Mouse (Mus musculus) T-helper 17 cell (primary cell): ENCODE data around the gene Ppp1r12b.

Source experiments
- in situ Hi-C, 2 experiments: fragments of 300-600 bp; cut with MboI, MseI; formaldehyde crosslinking; loops; 1 replicate in 1 of 2; 2 replicates in 1 of 2; pipeline ENCODE4 v1.15.1; 2025; ENCODE audit warnings: high pct_unique_total_duplicates in 2 of 2

The Ppp1r12b gene

DNA sequence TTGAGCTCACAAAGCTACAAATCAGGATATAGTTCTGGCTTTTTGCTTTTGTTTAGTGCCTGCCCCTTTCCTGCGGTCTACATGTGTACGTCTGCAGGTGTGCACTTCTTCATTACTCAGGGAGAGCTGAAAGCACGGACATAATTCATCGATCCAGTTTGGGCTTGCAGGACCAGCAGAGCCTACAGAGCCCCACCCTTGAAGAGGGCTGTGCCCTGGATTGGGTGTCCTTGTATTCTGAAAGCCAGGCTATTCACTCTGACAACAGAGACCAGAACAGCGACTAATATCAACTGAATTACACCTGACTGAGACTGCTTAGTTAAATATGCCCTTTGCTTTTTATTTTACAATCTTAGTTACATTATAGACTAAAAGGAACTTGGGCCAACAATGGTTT, 222.1 kb downstream of the Ppp1r12b start:
- in situ Hi-C loops: no loop called here

DNA sequence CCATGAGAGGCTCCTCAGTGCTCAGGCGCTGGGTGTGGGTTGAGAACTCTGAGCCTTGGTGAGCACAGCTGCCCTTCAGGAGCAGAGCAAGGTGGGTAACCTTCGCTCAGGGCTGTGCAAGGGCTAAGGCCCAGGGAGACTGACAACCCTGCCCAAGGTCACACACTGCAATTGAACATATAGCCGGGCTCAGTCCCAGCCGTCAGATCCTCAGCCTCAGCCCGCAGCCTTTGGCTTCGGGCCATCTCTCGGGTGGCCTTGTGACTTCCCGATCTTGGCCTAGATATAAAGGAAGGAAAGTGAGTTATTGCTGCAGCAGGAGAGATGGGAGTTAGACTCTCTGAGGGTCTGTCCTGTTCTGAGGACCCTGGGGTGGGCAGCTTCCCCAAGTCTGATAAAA, 228.5 kb downstream of the Ppp1r12b start:
- in situ Hi-C loops: no loop called here

DNA sequence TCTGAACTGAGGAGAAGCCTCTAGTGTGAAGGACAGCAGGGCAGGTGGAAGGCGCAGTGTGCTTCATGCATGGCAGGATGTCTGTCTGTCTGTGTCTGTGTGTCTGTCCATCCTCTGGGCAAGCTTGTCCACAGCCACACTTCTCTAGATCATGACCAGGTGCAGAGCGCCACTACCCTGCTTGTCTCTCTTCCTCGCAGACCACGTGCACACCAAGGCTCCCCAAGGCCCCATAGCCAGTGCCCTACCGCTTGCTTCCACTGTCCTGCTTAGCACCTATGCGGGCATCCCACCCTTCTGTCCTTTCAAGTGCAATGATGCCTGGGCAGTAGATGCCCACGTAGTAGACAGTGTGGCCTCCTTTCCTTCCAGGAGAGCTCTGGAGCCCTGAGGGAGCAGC, 229.3 kb downstream of the Ppp1r12b start:
- in situ Hi-C loops: no loop called here

DNA sequence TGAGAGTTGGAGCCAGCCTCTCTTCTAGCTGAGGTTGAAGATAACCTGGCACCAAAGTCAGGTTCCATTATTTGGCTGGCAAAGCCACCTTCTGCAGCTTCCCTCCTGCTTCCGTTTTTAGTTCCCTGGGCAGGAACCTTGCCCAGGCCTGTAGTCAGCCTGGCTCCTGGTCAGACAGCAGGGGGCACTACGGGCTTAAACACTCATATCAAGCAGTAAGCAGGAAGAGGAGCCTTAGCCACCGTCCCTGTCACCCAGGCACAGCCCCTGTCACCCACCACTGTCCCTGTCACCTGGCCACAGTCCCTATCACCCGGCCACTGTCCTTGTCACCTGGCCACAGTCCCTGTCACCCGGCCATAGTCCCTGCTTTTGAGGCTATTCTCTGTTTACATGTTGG, 230.5 kb downstream of the Ppp1r12b start:
- in situ Hi-C loops: no loop called here

DNA sequence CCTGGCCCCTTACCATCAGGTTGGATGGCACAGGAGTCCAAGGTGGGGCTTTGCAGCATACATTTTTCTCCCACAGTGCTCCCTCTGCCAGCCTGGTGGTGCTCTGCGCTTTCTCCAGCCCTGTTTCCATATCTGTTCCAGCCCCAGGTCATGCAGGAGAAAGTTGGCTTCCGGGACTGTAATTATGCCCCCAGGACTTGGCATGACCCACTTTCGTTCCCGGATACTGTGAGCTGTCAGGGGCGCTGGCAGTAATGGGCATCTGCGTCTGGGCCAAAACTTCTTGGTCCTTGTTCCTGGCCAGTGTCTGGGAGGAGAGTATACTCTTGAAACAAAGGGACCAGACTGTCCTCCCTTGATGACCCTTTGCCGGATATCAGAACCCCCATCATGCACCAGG, 232.9 kb downstream of the Ppp1r12b start:
- in situ Hi-C loops: no loop called here

DNA sequence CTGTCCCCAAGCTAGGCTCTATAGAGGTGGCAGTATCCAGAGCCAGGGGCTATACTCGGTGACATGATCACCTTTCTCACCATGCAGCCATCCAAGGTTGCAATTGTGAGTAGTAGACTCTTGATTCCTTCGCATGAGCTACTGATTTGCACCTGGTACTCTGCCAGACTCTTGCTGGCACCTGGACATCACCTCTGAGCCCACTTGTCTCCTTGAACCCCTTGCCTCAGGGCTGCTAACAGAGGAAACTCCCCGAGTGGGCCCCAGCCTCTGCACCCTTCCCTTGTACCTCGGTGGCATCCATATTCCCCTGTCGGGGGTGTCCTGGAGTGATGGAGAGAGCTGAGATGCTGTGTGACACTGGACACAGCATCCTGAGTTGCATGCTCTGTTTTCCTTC, 234.3 kb downstream of the Ppp1r12b start:
- in situ Hi-C loops: no loop called here

DNA sequence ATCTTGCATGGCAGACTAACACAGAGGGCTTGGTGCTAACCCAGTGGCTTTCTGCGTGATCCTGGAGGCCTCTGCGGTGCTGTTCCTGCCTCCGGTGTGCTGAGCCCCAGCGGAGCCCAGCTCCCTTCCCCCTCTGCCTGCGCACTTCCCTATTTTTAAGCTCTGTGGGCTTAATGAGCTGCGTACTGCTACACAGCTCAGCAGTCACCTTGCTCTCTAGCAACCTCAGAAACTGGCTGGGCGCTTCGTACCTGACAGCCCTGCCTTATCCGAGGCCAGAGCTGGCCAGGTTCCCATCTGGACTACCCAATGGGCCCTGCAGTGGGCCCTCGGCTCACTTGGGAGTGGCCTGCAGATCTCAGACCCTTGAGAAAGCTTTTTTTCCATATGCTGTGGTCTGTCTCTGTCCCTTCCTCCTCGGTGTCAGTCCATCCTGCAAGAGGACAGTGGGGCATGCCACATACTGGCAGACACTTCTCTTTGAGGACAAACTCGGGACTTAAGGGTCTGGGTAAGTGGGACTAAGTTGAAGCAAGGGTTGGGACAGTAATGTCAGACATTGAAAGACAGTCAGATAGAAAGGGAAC, 235.9 kb downstream of the Ppp1r12b start:
- in situ Hi-C loops: no loop called here

DNA sequence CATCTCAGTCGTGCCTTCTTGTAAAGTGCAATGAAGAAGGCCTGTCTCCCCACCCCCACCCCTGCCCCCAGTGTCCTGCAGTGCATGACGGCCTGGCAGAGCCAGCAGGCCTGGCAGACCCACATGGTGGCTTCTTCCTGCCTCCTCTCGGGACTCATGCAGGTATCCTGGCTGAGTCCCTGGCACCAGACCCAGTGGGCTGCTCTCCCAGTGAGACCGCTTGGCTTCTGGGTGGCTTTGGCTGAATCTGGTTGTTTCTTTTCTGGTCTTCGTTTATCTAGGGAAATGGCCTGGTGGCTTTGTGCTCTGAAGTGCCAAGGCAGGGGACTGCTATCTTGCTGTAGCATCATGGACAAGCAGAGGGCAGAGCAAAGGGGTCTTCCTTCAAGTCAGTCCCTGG, 240.7 kb downstream of the Ppp1r12b start:
- in situ Hi-C loops: no loop called here

DNA sequence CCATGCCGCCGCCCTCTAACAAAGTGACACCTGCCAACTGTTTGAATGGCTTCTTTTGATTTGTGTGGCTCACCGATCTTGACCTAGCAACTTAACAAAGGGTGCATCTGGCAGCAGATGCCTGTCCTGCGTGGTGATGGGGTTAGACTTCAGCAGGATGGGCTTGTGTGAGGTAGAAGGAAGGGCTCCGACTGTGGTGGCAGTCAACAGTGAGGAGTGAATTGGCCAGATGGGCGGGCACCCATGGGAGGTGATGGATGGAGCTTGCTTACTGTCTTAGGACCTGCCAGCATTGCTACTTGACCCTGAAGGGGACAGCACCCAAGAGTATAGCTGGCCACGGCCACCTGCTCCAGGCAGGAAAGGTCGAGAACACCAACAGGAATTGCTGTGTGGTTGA, 241.6 kb downstream of the Ppp1r12b start:
- in situ Hi-C loops: no loop called here

DNA sequence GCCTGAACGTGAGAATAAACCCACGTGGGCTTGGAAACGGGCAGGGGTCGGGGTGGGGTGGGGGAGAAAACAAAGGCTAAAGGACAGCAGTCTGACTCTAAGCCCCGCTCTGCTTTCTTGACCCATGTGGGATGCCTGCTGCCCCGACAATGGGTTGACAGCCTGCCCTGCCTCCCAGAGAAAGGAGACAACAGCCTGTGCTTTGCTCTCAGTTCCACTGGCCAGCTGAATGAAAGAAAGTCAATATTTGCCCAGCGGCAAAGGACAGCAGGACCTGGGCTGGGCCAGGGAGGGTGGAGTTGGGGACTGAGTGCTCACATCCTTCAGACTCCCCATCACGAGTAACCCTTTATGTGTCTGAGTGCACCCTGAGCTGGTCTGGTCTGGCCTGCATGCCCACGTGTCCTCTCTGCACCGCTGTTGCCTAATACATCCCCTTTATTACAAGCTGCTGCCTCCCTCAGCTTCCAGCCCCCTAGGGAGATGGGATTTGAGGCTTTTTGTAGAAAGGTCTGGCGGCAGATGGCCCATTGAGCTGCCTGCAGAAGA, 242.2 kb downstream of the Ppp1r12b start:
- in situ Hi-C loops: no loop called here

DNA sequence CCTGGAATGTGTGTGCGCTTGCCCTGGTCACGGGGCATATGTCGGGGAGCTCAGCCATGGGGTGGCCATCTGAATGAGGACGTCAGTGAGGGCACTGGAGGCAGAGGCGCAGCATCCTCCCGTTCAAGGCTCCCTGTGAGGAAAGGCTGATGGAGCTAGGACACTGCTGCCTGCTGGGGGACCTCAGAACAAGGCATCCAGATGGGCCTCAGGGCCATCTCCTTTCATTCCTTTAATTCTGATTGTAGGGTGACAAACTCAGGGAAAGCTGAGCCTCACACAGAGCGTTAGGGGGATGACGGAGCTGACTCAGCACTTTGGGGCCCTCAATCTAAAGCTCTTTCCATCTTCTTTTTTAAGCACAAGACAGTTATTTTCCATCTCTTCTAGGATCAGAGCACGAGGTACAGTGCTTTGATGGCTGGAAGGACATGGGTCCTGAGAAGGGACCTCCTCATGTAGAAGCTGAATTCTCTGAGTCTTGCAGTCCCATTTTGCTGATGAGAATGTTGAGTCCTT, 242.9 kb downstream of the Ppp1r12b start:
- in situ Hi-C loops: no loop called here

DNA sequence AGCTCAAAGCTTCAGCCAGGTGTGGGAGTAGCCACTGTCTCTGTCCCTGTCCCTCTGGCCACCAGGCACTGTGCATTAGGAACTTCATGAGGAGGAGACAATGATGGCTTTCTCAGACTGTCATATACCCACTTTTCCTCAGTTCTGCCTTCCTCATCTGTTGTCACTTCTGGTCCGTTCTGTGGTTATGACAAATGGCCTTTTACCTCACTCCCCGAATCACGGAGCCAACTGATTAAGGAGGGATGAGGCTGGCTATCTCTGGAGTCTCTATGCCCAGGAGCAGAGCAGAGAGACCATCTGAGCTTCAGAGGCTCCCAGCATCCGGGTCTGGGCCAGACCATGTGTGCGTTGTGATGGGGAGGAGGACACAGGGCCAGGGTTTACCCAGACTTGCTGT, 244.1 kb downstream of the Ppp1r12b start:
- in situ Hi-C loops: no loop called here

DNA sequence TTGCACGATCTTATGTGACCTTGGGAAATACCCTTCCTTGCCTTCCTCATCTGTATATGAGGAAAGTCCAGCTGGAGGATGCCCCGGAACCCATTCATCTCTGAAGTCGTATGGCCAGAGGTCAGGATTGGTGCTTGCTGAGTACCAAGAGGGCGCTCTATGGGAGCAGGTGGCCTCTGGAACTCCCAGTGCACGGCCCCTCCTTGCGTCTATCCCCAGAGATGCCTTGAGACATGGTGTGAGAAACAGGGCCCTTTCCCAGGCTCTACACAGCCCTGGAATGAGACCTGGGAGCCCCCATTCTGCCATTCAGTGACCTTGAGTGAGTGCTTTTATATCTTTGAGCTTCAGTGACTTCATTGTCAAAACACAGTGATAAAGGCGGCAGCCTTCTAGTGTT, 244.7 kb downstream of the Ppp1r12b start:
- in situ Hi-C loops: no loop called here

DNA sequence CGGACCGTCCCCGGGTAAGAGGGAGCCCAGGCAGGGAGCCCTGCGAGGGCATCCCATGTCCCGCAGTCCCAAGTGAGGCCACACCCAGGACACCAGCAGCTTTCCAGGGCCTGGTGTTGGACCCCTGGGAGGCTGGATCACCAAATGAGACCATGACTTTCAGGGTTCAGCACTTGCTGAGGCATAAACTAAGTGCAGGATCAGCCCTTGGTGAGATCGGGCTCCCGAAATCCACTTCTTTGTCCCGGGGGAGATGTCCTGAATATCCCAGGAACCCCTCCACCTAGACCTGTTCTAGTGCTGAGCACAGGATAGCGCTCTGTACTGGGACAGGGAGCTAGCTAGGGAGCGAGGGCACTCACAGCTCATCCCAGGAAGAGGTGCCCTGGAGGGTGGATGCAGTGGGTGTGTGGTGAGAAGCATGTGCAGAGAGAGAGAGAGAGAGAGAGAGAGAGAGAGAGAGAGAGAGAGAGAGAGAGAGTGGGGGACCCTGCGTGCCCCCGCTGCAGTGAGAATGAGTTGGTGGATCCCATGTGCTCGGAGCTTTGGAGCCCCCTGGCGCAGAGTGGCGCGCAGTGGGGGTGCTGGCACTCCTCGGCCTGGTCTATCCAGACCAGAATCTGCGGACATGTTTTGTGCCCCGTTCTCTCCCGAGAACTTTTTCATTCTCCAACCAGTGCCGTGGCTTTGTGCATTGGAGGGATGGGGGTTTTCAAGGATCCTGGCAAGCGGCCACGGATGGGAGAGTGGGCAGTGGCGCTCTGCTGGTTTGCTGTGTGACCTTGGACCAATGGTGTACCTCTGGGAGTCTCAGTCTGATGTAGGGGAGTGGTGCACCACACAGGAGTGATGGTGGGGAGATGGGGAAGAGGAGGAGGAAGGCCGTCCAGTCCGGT, 246.1 kb downstream of the Ppp1r12b start:
- in situ Hi-C loops: no loop called here

DNA sequence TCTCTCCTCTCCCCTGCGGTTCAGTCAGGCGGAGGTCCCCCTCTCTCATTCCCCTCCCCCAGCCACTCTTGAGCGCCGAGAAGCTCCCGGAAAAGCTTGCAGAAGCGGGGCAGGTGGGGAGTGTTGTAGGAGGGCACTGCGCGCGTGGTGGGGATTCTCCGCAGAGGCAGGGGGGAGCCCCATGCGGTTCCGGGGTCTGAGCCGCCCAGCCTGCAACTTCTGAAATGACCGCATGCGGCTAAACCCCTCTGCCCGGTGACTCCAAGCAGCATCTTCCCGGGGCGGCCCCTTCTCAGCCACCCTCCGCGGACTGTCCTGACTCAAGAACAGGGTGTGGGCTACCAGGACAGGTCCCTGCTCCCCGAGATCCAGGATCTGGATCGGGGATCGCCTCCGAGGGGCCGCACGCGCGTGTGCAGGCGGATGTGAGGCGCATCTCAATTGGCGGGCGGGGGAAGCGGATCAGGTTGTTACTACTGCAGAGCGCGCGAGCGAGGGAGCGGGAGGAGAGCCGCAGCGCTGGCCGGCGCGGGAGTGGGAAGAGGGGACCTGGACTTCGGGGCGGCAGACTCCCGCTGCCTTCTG, 246.8 kb downstream of the Ppp1r12b start:
- in situ Hi-C loops: no loop called here

DNA sequence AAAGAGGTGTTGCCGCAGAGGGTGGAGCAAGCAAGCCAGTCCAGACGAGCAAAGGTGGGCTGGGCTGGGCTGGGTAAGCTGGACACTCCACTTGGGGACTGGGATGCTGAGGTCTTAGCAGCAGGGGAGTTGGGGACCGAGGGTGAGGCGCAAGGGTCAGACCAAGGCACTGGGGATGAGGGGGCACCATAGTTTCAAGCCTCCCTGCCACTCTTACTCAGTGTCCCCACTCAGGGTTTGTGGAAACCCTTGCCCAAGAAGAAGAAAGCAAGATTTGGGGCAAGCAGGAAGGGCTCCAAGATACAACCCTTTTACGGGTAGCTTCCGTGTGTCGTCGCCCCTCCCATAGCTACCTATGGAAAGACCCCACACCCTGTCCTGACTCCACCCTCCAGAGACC, 247.5 kb downstream of the Ppp1r12b start:
- in situ Hi-C loops: no loop called here

DNA sequence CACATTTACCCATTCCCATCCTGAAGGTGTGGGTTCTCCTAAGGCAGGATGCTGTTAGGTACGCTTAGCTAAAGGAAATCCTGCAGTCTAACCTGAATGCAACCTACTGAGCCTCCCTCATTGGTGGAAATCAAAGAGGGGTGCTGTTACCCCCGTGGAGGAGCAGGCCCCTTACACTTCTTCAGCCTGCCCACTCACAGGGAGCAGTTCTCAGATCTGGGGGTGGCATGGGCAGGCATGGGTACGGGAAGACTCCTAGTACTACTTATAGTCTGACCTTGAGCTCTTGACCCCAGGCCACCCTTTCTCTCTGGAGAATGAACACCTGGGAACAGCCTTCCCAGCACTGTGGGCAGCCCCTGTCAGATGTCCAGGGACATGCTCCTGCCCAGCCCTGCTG, 248.2 kb downstream of the Ppp1r12b start:
- in situ Hi-C loops: no loop called here

DNA sequence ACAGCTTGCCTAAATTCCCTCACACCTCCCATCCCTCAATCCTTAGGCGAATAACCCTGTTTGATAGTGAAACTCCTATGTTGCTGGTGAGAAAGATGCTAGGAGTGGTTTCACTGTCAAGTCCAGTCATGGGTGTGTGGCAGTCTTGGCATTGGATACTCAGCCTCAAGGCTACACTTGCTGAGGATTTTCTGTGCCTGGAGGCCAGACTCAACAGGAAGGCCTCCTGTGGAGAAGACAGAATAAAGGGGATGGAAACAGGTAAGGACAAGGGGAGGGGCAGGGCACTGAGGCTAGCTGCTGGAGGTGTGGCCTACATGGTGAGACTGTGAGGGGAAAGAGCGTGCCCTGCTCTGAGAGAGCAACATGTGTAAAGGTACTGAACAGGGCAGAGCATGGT, 249.2 kb downstream of the Ppp1r12b start:
- in situ Hi-C loops: no loop called here
